Mouse (Mus musculus) liver, embryonic 14.5 days (tissue): ENCODE measurements around the gene Stard7. TPM values are rescaled to one million over a fixed set of nuclear protein-coding genes. Genes with fewer than 3 reads are reported as not detected.
"Not testable (repeated sequence)": the region's sequence is repeated elsewhere in the genome, so short reads cannot be mapped to it uniquely, and the experiment has no call there.

Experiments
- ATAC-seq: fragments of 200-750 bp; cut with Nextera tagmentation; 2 replicates; pipeline ENCODE4 v1.8.0; 2017; ENCODE audit warnings: moderate number of reproducible peaks, mild to moderate bottlenecking, moderate library complexity; ENCODE audit not compliant: insufficient read depth
- DNase-seq, 3 experiments: peaks; one replicate each; pipeline ENCODE4 v3.0.0-alpha.2; 2012 to 2013; ENCODE audit warnings: low read depth in 3 of 3, low spot score in 3 of 3
- H3K27ac ChIP-seq: fragments of 300-500 bp; sonication (generic); 2 replicates; pipeline ENCODE4 v1.5.1; 2014; ENCODE audit warnings: moderate library complexity, mild to moderate bottlenecking, control low read depth, inconsistent platforms
- H3K27me3 ChIP-seq: fragments of 300-500 bp; sonication (generic); 2 replicates; pipeline ENCODE4 v1.6.1; 2014; ENCODE audit warnings: mild to moderate bottlenecking, low read length, moderate library complexity; ENCODE audit not compliant: control insufficient read depth, insufficient read depth
- H3K36me3 ChIP-seq: fragments of 300-500 bp; sonication (generic); replicated peaks from 2 replicates; pipeline ENCODE4 v1.6.1; 2014; ENCODE audit warnings: low read depth; ENCODE audit not compliant: control insufficient read depth, insufficient read depth
- H3K4me1 ChIP-seq, 2 experiments: fragments of 200-500 bp in 1 of 2; fragments of 300-500 bp in 1 of 2; sonication (generic) in 1 of 2; replicated peaks; 2 replicates each; pipeline ENCODE4 v1.6.1; 2012 to 2014; ENCODE audit warnings: antibody characterized with exemption in 1 of 2, inconsistent platforms in 1 of 2, low read length in 1 of 2; ENCODE audit not compliant: control insufficient read depth in 2 of 2, insufficient read depth in 2 of 2
- H3K4me2 ChIP-seq: fragments of 300-500 bp; sonication (generic); 2 replicates; pipeline ENCODE4 v1.6.1; 2014; ENCODE audit warnings: low read depth, mild to moderate bottlenecking, control low read depth, moderate library complexity
- H3K4me3 ChIP-seq, 2 experiments: fragments of 200-500 bp in 1 of 2; fragments of 300-500 bp in 1 of 2; sonication (generic) in 1 of 2; 2 replicates each; pipeline ENCODE4 v1.5.1; 2012 to 2014; ENCODE audit warnings: low read depth in 2 of 2, low read length in 2 of 2, mild to moderate bottlenecking in 2 of 2, control low read depth in 1 of 2, inconsistent platforms in 1 of 2, moderate library complexity in 1 of 2; ENCODE audit not compliant: insufficient read depth in 1 of 2
- H3K9ac ChIP-seq: fragments of 300-500 bp; sonication (generic); replicated peaks from 2 replicates; pipeline ENCODE4 v1.6.1; 2014; ENCODE audit warnings: mild to moderate bottlenecking, control low read depth, moderate library complexity
- H3K9me3 ChIP-seq: fragments of 300-500 bp; sonication (generic); 2 replicates; pipeline ENCODE4 v1.6.1; 2016; ENCODE audit warnings: low read length, mixed read lengths; ENCODE audit not compliant: control insufficient read depth
- CTCF ChIP-seq: IDR thresholded peaks from 2 replicates; pipeline ENCODE4 v1.5.1; 2016; ENCODE audit warnings: antibody characterized with exemption, low read depth, control low read depth
- EP300 ChIP-seq: IDR thresholded peaks from 2 replicates; pipeline ENCODE4 v1.6.1; 2016; ENCODE audit warnings: antibody characterized with exemption, low read depth
- WGBS: fragments of 180-500 bp; shearing (Covaris S2); extraction: QIAGEN DNeasy Blood & Tissue Kit; methylation state at CpG from one replicate; pipeline ENCODE4 v1.1.7; 2014; ENCODE audit not compliant: insufficient replicate concordance; 5-methylcytosine and 5-hydroxymethylcytosine counted together
- polyA plus RNA-seq, 2 experiments: library from polyadenylated mRNA; depleted of rRNA in 1 of 2; stranded (reverse) in 1 of 2; unstranded in 1 of 2; fragments of >200 nt; fragmentation: Nextera tagmentation in 1 of 2; extraction: Ambion mirVana in 1 of 2; gene quantifications; 2 replicates each; pipeline versions ENCODE4 v1.2.1 to v1.2.3; 2012 to 2014

Stard7 gene
- polyA plus RNA-seq, 2 experiments: 29.8 to 42.0 TPM

- DNase-seq (no peak), ATAC-seq (no peak)
- Histone ChIP-seq H3K9me3 (no peaks in the 10 kb centered on the region), H3K4me3 (no peak overlapping the region), H3K4me2 (no peak overlapping the region), H3K36me3 (peaks cover 63% of the 10 kb centered on the region), H3K27me3 (no peaks in the 10 kb centered on the region), H3K27ac (no peak overlapping the region), H3K9ac (no peak overlapping the region), H3K4me1 (no peaks in the 10 kb centered on the region)
- TF ChIP-seq EP300: no peak
- TF ChIP-seq CTCF: no peak
- WGBS: 85% methylated on average over 7 of the region's 7 CpGs
Observed at GRCm38 (mm10) chr2:127297001-127297805, 27.2 kb downstream of the Stard7 start.

GRCm38 (mm10) chr2:127298056-127298455 lies 28.0 kb downstream of the Stard7 start:
- H3K27me3 ChIP-seq: no peaks in the 10 kb centered on the region
- DNase-seq (no peak), ATAC-seq (no peak)
- TF ChIP-seq CTCF (no peak), EP300 (no peak)
- H3K4me2 ChIP-seq: no peak overlapping the region
- H3K4me1 ChIP-seq: no peaks in the 10 kb centered on the region
- no peak overlapping the region for H3K4me3 ChIP-seq
- H3K27ac ChIP-seq: no peak overlapping the region
- peaks cover 59% of the 10 kb centered on the region for H3K36me3 ChIP-seq
- WGBS: 94% methylated on average over 1 of the region's 1 CpGs
- H3K9ac ChIP-seq: no peak overlapping the region
- no peaks in the 10 kb centered on the region for H3K9me3 ChIP-seq

GRCm38 (mm10) chr2:127300701-127301100 lies 30.7 kb downstream of the Stard7 start:
- H3K4me2 ChIP-seq: no peak overlapping the region
- no peaks in the 10 kb centered on the region for H3K9me3 ChIP-seq
- ATAC-seq (no peak), DNase-seq (no peak)
- no peaks in the 10 kb centered on the region for H3K4me1 ChIP-seq
- peaks cover 41% of the 10 kb centered on the region for H3K36me3 ChIP-seq
- H3K4me3 ChIP-seq: no peak overlapping the region
- no peaks in the 10 kb centered on the region for H3K27me3 ChIP-seq
- no peak overlapping the region for H3K9ac ChIP-seq
- WGBS: 68% methylated on average over 3 of the region's 3 CpGs
- no peak for TF ChIP-seq CTCF
- TF ChIP-seq EP300: no peak
- no peak overlapping the region for H3K27ac ChIP-seq

GRCm38 (mm10) chr2:127301883-127302282 lies 31.9 kb downstream of the Stard7 start:
- TF ChIP-seq CTCF: no peak
- TF ChIP-seq EP300: no peak
- no peak overlapping the region for H3K9ac ChIP-seq
- H3K36me3 ChIP-seq: peaks cover 30% of the 10 kb centered on the region
- 74% methylated on average over 3 of the region's 3 CpGs for WGBS
- ATAC-seq (0 out of 2 replicates have a peak, but pooled peaks have one; percentile 11), DNase-seq (no peak)
- H3K27ac ChIP-seq: no peak overlapping the region
- H3K4me1 ChIP-seq: no peaks in the 10 kb centered on the region
- H3K4me3 ChIP-seq: no peak overlapping the region
- no peaks in the 10 kb centered on the region for H3K9me3 ChIP-seq
- H3K4me2 ChIP-seq: no peak overlapping the region
- H3K27me3 ChIP-seq: no peaks in the 10 kb centered on the region

- not testable (repeated sequence) for ATAC-seq, H3K4me3 ChIP-seq, H3K4me2 ChIP-seq, H3K9me3 ChIP-seq, H3K9ac ChIP-seq, H3K27me3 ChIP-seq, H3K27ac ChIP-seq, H3K36me3 ChIP-seq, H3K4me1 ChIP-seq
- DNase-seq: peak in 1 of 3 experiments; percentile 20
- 67% methylated on average over 4 of the region's 4 CpGs for WGBS
Observed at GRCm38 (mm10) chr2:127304192-127304591, 34.2 kb downstream of the Stard7 start.
